In genomic region chr10:100853213-100853612, GRCm38 (mm10) we compare ENCODE assay signal across 22 mouse cellular contexts.
DNase-seq lines count a peak whose midpoint lies in the region; ATAC-seq and TF ChIP-seq lines count a peak whose summit lies in the region.
"Had no signal": no experiment of that assay in that cellular context is flagged by ENCODE, and none has a peak within 500 bp of the region (broad histone marks: within the 10 kb centered on the region; RNA-seq: fewer than 3 reads in every experiment).

No protein-coding gene starts in this region.

- no peak for TF ChIP-seq EP300 in stomach, postnatal 0 days (optimal IDR thresholded peaks at IDR 0.05)

- no peak for DNase-seq in limb, embryonic 10.5 days (ENCODE audit: low spot score)
- peak; percentile 23 for DNase-seq in limb, embryonic 14.5 days (ENCODE audit: low spot score)
- no peak for DNase-seq in stomach, postnatal 0 days (ENCODE audit: low spot score)
- no peak for DNase-seq in left cerebral cortex, postnatal 4 days
- DNase-seq in gastrocnemius, postnatal 25 days, result no peak
- DNase-seq: adrenal gland, adult 2 months; adrenal gland, postnatal 25 days; cerebellum, adult 2 months; cerebellum, postnatal 10 days; gastrocnemius, adult 2 months; gastrocnemius, postnatal 36 days; heart, adult 11 months; heart, postnatal 4 days had no signal

- H3K4me3 ChIP-seq in limb, embryonic 13.5 days, result no peak overlapping the region
- no peak overlapping the region for H3K4me3 ChIP-seq in limb, embryonic 10.5 days
- H3K4me3 ChIP-seq in limb, embryonic 14.5 days (replicated peaks; ENCODE audit: low read length), result no peak overlapping the region
- no peak overlapping the region for H3K4me3 ChIP-seq in stomach, postnatal 0 days (ENCODE audit: low read depth, low read length)
- H3K4me3 ChIP-seq: embryonic facial prominence, embryonic 15.5 days; erythroblast, embryonic 14.5 days; forebrain, embryonic 10.5 days; gastrocnemius, adult 2 months; heart, embryonic 13.5 days; hindbrain, embryonic 13.5 days had no signal

- H3K4me2 ChIP-seq in limb, embryonic 13.5 days (replicated peaks), result no peak overlapping the region
- no peak overlapping the region for H3K4me2 ChIP-seq in limb, embryonic 14.5 days (replicated peaks; ENCODE audit: low read depth, low read length, severe bottlenecking)
- no peak overlapping the region for H3K4me2 ChIP-seq in stomach, postnatal 0 days (replicated peaks; ENCODE audit: low read depth)
- H3K4me2 ChIP-seq: embryonic facial prominence, embryonic 15.5 days; heart, embryonic 13.5 days; hindbrain, embryonic 13.5 days had no signal

- H3K36me3 ChIP-seq in limb, embryonic 13.5 days, result no peaks in the 10 kb centered on the region
- H3K36me3 ChIP-seq in limb, embryonic 10.5 days, result no peaks in the 10 kb centered on the region
- H3K36me3 ChIP-seq in limb, embryonic 14.5 days (ENCODE audit: control insufficient read depth, insufficient read depth, low read length), result no peaks in the 10 kb centered on the region
- no peaks in the 10 kb centered on the region for H3K36me3 ChIP-seq in stomach, postnatal 0 days (ENCODE audit: control insufficient read depth, insufficient read depth, low read length)
- H3K36me3 ChIP-seq: embryonic facial prominence, embryonic 15.5 days; forebrain, embryonic 10.5 days; heart, embryonic 13.5 days; hindbrain, embryonic 13.5 days had no signal

- no peak overlapping the region for H3K27ac ChIP-seq in limb, embryonic 13.5 days
- H3K27ac ChIP-seq in limb, embryonic 10.5 days, result no peak overlapping the region
- no peak overlapping the region for H3K27ac ChIP-seq in limb, embryonic 14.5 days (replicated peaks; ENCODE audit: low read depth, low read length)
- H3K27ac ChIP-seq in stomach, postnatal 0 days (replicated peaks), result no peak overlapping the region
- H3K27ac ChIP-seq: embryonic facial prominence, embryonic 15.5 days; forebrain, embryonic 10.5 days; gastrocnemius, adult 2 months; heart, embryonic 13.5 days; hindbrain, embryonic 13.5 days; hindbrain, postnatal 0 days had no signal

- no peak for TF ChIP-seq POLR2A in limb, embryonic 14.5 days (IDR thresholded peaks at IDR 0.05; ENCODE audit: borderline replicate concordance, extremely low read depth, insufficient read depth, insufficient read length)

- no peak overlapping the region for H3K9ac ChIP-seq in limb, embryonic 13.5 days
- H3K9ac ChIP-seq in limb, embryonic 14.5 days (ENCODE audit: low read depth, low read length, severe bottlenecking), result no peak overlapping the region
- H3K9ac ChIP-seq in stomach, postnatal 0 days (ENCODE audit: low read length), result no peak overlapping the region
- H3K9ac ChIP-seq: embryonic facial prominence, embryonic 15.5 days; heart, embryonic 13.5 days; hindbrain, embryonic 13.5 days had no signal

- H3K27me3 ChIP-seq in limb, embryonic 13.5 days, result no peaks in the 10 kb centered on the region
- H3K27me3 ChIP-seq in limb, embryonic 10.5 days (ENCODE audit: low read depth, poor library complexity, severe bottlenecking), result no peaks in the 10 kb centered on the region
- no peaks in the 10 kb centered on the region for H3K27me3 ChIP-seq in limb, embryonic 14.5 days (ENCODE audit: control insufficient read depth, insufficient read depth, low read length)
- H3K27me3 ChIP-seq in stomach, postnatal 0 days (ENCODE audit: control insufficient read depth, insufficient read depth, low read length), result no peaks in the 10 kb centered on the region
- H3K27me3 ChIP-seq: embryonic facial prominence, embryonic 15.5 days; heart, embryonic 13.5 days; hindbrain, embryonic 13.5 days had no signal

- 0 out of 2 replicates have a peak, but pooled peaks have one; percentile 9 for TF ChIP-seq CTCF in stomach, postnatal 0 days (IDR thresholded peaks at IDR 0.05; ENCODE audit: low read depth)

- ATAC-seq in limb, embryonic 13.5 days (ENCODE audit: low FRiP score, low read depth), result peak; percentile 48; the same call in 1 of the 2 replicates
- ATAC-seq in common myeloid progenitor, adult 5-6 weeks (replicated peaks; ENCODE audit: low read depth, poor library complexity, severe bottlenecking), result peak; percentile 87
- ATAC-seq in limb, embryonic 14.5 days (ENCODE audit: low FRiP score, low read depth), result 0 out of 2 replicates have a peak, but pooled peaks have one; percentile 65
- no peak for ATAC-seq in stomach, postnatal 0 days (ENCODE audit: low FRiP score, low TSS enrichment)
- ATAC-seq: forebrain, embryonic 14.5 days; hindbrain, postnatal 0 days had no signal

- 0 out of 2 replicates have a peak, but pooled peaks cover 5% of the 10 kb centered on the region for H3K4me1 ChIP-seq in limb, embryonic 13.5 days
- 0 out of 2 replicates have a peak, but pooled peaks cover 6% of the 10 kb centered on the region for H3K4me1 ChIP-seq in limb, embryonic 10.5 days
- no peaks in the 10 kb centered on the region for H3K4me1 ChIP-seq in limb, embryonic 14.5 days (ENCODE audit: control insufficient read depth, insufficient read depth, low read length)
- H3K4me1 ChIP-seq in stomach, postnatal 0 days (replicated peaks; ENCODE audit: control insufficient read depth, insufficient read depth), result no peaks in the 10 kb centered on the region
- H3K4me1 ChIP-seq: embryonic facial prominence, embryonic 15.5 days; heart, embryonic 13.5 days; hindbrain, embryonic 13.5 days had no signal

- intact Hi-C loops in left cerebral cortex, postnatal 4 days (cut with DNase I), result no loop called here

- no peaks in the 10 kb centered on the region for H3K9me3 ChIP-seq in limb, embryonic 13.5 days
- no peaks in the 10 kb centered on the region for H3K9me3 ChIP-seq in limb, embryonic 10.5 days (replicated peaks)
- H3K9me3 ChIP-seq in limb, embryonic 14.5 days (ENCODE audit: control insufficient read depth, low read length), result no peaks in the 10 kb centered on the region
- no peaks in the 10 kb centered on the region for H3K9me3 ChIP-seq in stomach, postnatal 0 days (ENCODE audit: control insufficient read depth, low read length)
- H3K9me3 ChIP-seq: embryonic facial prominence, embryonic 15.5 days; forebrain, embryonic 10.5 days; heart, embryonic 13.5 days; hindbrain, embryonic 13.5 days had no signal
